8 mouse cellular contexts compared by ENCODE assay signal in genomic region chr2:166153399-166153793, GRCm38 (mm10). TPM values are rescaled to one million over a fixed set of nuclear protein-coding genes. Genes with fewer than 3 reads are reported as not detected.
A peak's percentile ranks its signal among the peaks of the same experiment; 100 is the strongest.
DNase-seq lines count a peak whose midpoint lies in the region; ATAC-seq lines count a peak whose summit lies in the region.

No protein-coding gene starts in this region.

- ATAC-seq in limb, embryonic 11.5 days (ENCODE audit: insufficient number of reproducible peaks, low FRiP score, low TSS enrichment, low read depth) = no peak
- ATAC-seq in stomach, embryonic 14.5 days (ENCODE audit: insufficient number of reproducible peaks, insufficient read depth, low FRiP score, low read depth) = no peak

- H3K4me1 ChIP-seq in limb, embryonic 11.5 days (ENCODE audit: control insufficient read depth, insufficient read depth, low read length) = peaks cover 72% of the 10 kb centered on the region
- H3K4me1 ChIP-seq in stomach, embryonic 14.5 days (ENCODE audit: control insufficient read depth, insufficient read depth, low read length) = peaks cover 63% of the 10 kb centered on the region

- peak; percentile 25 for DNase-seq in adrenal gland, postnatal 10 days
- DNase-seq in adrenal gland, postnatal 25 days = no peak
- peak; percentile 41 for DNase-seq in ovary, postnatal 36 days (ENCODE audit: low spot score)
- no peak for DNase-seq in ovary, postnatal 14 days (ENCODE audit: low spot score)
- DNase-seq in limb, embryonic 11.5 days (ENCODE audit: low spot score) = peak; percentile 58
- DNase-seq in thymus, postnatal 0 days (ENCODE audit: low spot score) = no peak
- DNase-seq in spleen, postnatal 4 days (ENCODE audit: low spot score in 2 of 2) = no peak

- H3K4me2 ChIP-seq in limb, embryonic 11.5 days (ENCODE audit: low read depth, severe bottlenecking) = peak overlapping the region; percentile 92
- H3K4me2 ChIP-seq in stomach, embryonic 14.5 days (replicated peaks; ENCODE audit: low read depth, low read length) = peak overlapping the region; percentile 52

- no peaks in the 10 kb centered on the region for H3K36me3 ChIP-seq in limb, embryonic 11.5 days (ENCODE audit: control insufficient read depth, insufficient read depth, low read length)
- no peaks in the 10 kb centered on the region for H3K36me3 ChIP-seq in stomach, embryonic 14.5 days (ENCODE audit: control insufficient read depth, insufficient read depth, low read length)

- H3K27ac ChIP-seq in limb, embryonic 11.5 days (replicated peaks; ENCODE audit: low read depth, low read length) = peak overlapping the region; percentile 99
- peak overlapping the region; percentile 97; the same call in 1 of the 2 replicates for H3K27ac ChIP-seq in stomach, embryonic 14.5 days (ENCODE audit: low read length)

- H3K9ac ChIP-seq in limb, embryonic 11.5 days (ENCODE audit: low read length) = peak overlapping the region; percentile 2; the same call in 1 of the 2 replicates
- H3K9ac ChIP-seq in stomach, embryonic 14.5 days (replicated peaks; ENCODE audit: low read depth, low read length) = peak overlapping the region; percentile 96

- no peaks in the 10 kb centered on the region for H3K9me3 ChIP-seq in limb, embryonic 11.5 days (ENCODE audit: control insufficient read depth, low read length)
- no peaks in the 10 kb centered on the region for H3K9me3 ChIP-seq in stomach, embryonic 14.5 days (ENCODE audit: control insufficient read depth, low read depth, low read length)

- H3K4me3 ChIP-seq in limb, embryonic 11.5 days (ENCODE audit: low read depth, low read length) = peak overlapping the region; percentile 87
- H3K4me3 ChIP-seq in stomach, embryonic 14.5 days (ENCODE audit: low read depth, low read length) = peak overlapping the region; percentile 83

- 20% methylated on average over 3 of the region's 3 CpGs for WGBS in limb, embryonic 11.5 days
- 27% methylated on average over 3 of the region's 3 CpGs for WGBS in stomach, embryonic 14.5 days

- no peaks in the 10 kb centered on the region for H3K27me3 ChIP-seq in limb, embryonic 11.5 days (ENCODE audit: control insufficient read depth, insufficient read depth, low read length)
- no peaks in the 10 kb centered on the region for H3K27me3 ChIP-seq in stomach, embryonic 14.5 days (ENCODE audit: control insufficient read depth, insufficient read depth, low read length)

RNA-seq across cellular contexts. Expression of gene Sulf2, which starts 2.1 kb away (rescaled TPM):
- 10 to 100 TPM; 54.5 to 62.8 TPM for total RNA-seq in adrenal gland, postnatal 10 days (2021)
- 54.4 and 55.9 TPM in 2 replicates for total RNA-seq in adrenal gland, postnatal 25 days (2021)
- polyA plus RNA-seq in limb, embryonic 11.5 days (2014; fragmentation: Nextera tagmentation; extraction: Ambion mirVana) = 193 and 210 TPM in 2 replicates
- polyA plus RNA-seq in stomach, embryonic 14.5 days (2014; fragmentation: Nextera tagmentation; extraction: Ambion mirVana) = 233 and 235 TPM in 2 replicates
- polyA plus RNA-seq in thymus, postnatal 0 days (2015; fragmentation: Nextera tagmentation; extraction: Ambion mirVana) = 9.4 and 12.6 TPM in 2 replicates

Comparison
In these comparisons a context has a peak if more than half of its experiments do, and no peak if none do; other contexts are left out.
1. DNase-seq: peak in adrenal gland, postnatal 10 days (single experiment), ovary, postnatal 36 days (single experiment) and limb, embryonic 11.5 days (single experiment); none in adrenal gland, postnatal 25 days (single experiment), ovary, postnatal 14 days (single experiment), thymus, postnatal 0 days (single experiment) and spleen, postnatal 4 days (0 of 2).
2. RNA of gene Sulf2, which starts 2.1 kb away (polyA plus RNA-seq): 233 to 235 TPM in stomach, embryonic 14.5 days and 193 to 210 TPM in limb, embryonic 11.5 days; 9.4 to 12.6 TPM in thymus, postnatal 0 days; every median in the first group is over 10 times any median in the second.